Mouse (Mus musculus): ENCODE measurements around the gene Mdk. TPM values are rescaled to one million over a fixed set of nuclear protein-coding genes. Genes with fewer than 3 reads are reported as not detected.

Gene Mdk
- polyA plus RNA-seq, 1 experiment, result 5.9 TPM

DNA sequence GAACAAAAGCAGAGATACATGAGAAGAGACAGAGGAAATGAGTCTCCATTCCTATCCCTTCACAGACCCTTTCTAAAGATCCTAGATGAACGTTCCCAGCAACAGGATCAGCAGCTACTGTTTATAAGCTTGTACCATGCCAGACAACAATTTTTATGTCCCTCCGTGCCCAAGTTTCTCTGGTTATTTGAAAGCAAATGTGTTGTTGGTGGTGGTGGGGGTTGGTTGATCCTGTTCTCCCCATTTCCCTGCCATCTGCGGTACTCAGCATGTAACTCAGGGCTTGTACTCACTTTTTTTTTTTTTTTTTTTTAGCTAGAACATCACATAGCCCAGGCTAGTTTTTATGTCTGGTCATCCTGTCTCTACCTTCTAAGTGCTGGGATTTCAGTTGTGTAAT lies 33.0 kb downstream of the Mdk start:
- peaks cover 33% of the 10 kb centered on the region for H3K36me3 ChIP-seq (ENCODE audit: control insufficient read depth, insufficient read depth, low read length)
- H3K27me3 ChIP-seq (ENCODE audit: control insufficient read depth, insufficient read depth, low read length), result no peaks in the 10 kb centered on the region
- WGBS, result 93% methylated on average over 3 of the region's 3 CpGs
- no peak overlapping the region for H3K27ac ChIP-seq (ENCODE audit: insufficient read depth, low read depth, low read length)
- no peak for TF ChIP-seq CTCF (IDR thresholded peaks at IDR 0.05; ENCODE audit: extremely low read depth, insufficient read length, insufficient replicate concordance, low read depth, low read length)
- no peak for TF ChIP-seq POLR2A (IDR thresholded peaks at IDR 0.05; ENCODE audit: low read depth, low read length)
- H3K4me3 ChIP-seq (ENCODE audit: low read depth, low read length), result no peak overlapping the region
- H3K4me1 ChIP-seq (ENCODE audit: control insufficient read depth, insufficient read depth, insufficient read length, low read length), result peaks cover 4% of the 10 kb centered on the region; the same call in 1 of the 2 replicates

DNA sequence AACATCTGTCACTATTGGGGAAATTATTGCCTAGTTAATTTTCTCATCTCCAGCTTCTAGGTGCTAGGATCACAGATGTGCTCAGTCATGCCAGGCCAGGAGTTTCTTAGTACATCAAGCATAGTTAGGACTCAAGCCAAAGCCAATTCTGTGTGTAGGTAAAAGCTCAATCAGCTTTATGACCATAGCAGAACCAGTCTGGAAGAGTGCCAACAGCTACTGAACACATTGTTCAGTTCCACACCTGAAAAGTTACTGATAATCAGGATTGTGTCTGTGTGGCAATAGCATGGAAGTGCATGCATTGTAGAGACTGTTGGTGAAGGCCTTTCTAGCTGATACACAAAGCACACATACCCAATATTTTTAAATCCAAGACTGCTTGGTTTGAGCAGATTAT lies 34.1 kb downstream of the Mdk start:
- Histone ChIP-seq H3K27me3 (ENCODE audit: control insufficient read depth, insufficient read depth, low read length) (no peaks in the 10 kb centered on the region), H3K36me3 (ENCODE audit: control insufficient read depth, insufficient read depth, low read length) (peaks cover 33% of the 10 kb centered on the region), H3K27ac (ENCODE audit: insufficient read depth, low read depth, low read length) (no peak overlapping the region), H3K4me3 (ENCODE audit: low read depth, low read length) (no peak overlapping the region), H3K4me1 (ENCODE audit: control insufficient read depth, insufficient read depth, insufficient read length, low read length) (peaks cover 4% of the 10 kb centered on the region; the same call in 1 of the 2 replicates)
- TF ChIP-seq CTCF (IDR thresholded peaks at IDR 0.05; ENCODE audit: extremely low read depth, insufficient read length, insufficient replicate concordance, low read depth, low read length) (no peak), POLR2A (IDR thresholded peaks at IDR 0.05; ENCODE audit: low read depth, low read length) (no peak)

DNA sequence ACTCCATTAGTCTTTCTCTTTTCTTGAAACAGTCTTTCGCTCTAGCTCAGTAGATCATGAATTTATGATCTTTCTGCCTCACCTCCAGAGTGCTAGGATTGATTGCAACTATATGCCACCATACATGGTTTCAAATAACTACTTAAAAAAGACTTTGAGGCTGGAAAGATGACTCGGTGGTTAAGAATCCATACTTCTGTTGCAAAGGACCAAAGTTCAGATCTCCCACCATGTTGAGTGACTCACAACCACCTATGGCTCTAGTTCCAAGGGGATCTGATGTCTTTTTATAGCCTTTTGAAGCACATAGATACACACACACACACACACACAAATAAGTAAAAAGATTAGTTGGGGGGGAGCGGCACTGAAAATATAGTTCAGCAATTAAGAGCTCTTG lies 36.7 kb downstream of the Mdk start:
- Histone ChIP-seq H3K4me3 (ENCODE audit: low read depth, low read length) (no peak overlapping the region), H3K27me3 (ENCODE audit: control insufficient read depth, insufficient read depth, low read length) (no peaks in the 10 kb centered on the region), H3K36me3 (ENCODE audit: control insufficient read depth, insufficient read depth, low read length) (peaks cover 25% of the 10 kb centered on the region), H3K27ac (ENCODE audit: insufficient read depth, low read depth, low read length) (no peak overlapping the region), H3K4me1 (ENCODE audit: control insufficient read depth, insufficient read depth, insufficient read length, low read length) (peaks cover 4% of the 10 kb centered on the region; the same call in 1 of the 2 replicates)
- no peak for TF ChIP-seq CTCF (IDR thresholded peaks at IDR 0.05; ENCODE audit: extremely low read depth, insufficient read length, insufficient replicate concordance, low read depth, low read length)
- TF ChIP-seq POLR2A (IDR thresholded peaks at IDR 0.05; ENCODE audit: low read depth, low read length), result no peak
- 96% methylated on average over 3 of the region's 3 CpGs for WGBS

DNA sequence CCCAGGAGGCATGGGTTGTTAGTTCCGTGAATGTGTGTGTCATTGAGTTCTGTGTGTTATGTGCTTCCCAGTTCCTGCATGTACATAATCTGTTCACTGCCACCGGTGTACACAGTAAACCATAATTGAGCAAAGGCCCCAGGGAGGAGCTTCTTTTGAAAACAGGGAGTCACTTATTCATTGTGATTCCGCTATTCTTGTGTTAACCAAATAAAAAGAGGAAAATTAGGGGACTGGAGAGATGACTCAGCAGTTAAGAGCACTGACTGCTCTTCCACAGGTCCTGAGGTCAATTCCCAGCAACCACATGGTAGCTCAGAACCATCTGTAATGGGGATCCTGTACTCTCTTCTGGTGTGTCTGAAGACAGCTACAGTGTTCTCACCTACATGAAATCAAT lies 37.4 kb downstream of the Mdk start:
- peaks cover 4% of the 10 kb centered on the region; the same call in 1 of the 2 replicates for H3K4me1 ChIP-seq (ENCODE audit: control insufficient read depth, insufficient read depth, insufficient read length, low read length)
- 86% methylated on average over 3 of the region's 3 CpGs for WGBS
- H3K27me3 ChIP-seq (ENCODE audit: control insufficient read depth, insufficient read depth, low read length), result no peaks in the 10 kb centered on the region
- no peak overlapping the region for H3K27ac ChIP-seq (ENCODE audit: insufficient read depth, low read depth, low read length)
- H3K36me3 ChIP-seq (ENCODE audit: control insufficient read depth, insufficient read depth, low read length), result peaks cover 24% of the 10 kb centered on the region
- no peak for TF ChIP-seq CTCF (IDR thresholded peaks at IDR 0.05; ENCODE audit: extremely low read depth, insufficient read length, insufficient replicate concordance, low read depth, low read length)
- TF ChIP-seq POLR2A (IDR thresholded peaks at IDR 0.05; ENCODE audit: low read depth, low read length), result no peak
- no peak overlapping the region for H3K4me3 ChIP-seq (ENCODE audit: low read depth, low read length)

DNA sequence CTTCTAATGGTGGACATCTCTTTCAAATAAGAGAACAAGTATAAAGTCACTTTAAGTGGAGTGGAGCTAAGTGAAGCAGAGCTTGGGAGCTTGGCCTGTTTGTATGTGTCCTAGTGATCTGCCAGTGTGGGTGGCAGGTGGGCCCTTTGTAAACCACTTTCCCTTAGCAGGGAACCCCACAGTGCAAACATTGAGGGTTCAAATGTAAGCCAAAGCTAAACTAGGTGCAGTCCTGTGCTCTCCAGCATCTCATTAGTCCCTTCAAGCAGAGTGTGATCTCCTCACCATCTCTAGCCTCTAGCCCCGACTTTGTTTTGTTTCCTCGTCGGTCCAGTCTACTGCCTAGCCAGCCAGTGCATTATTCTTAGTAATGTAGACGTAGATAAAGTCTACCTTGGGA lies 47.5 kb downstream of the Mdk start:
- 75% methylated on average over 4 of the region's 4 CpGs for WGBS
- Histone ChIP-seq H3K36me3 (ENCODE audit: control insufficient read depth, insufficient read depth, low read length) (peaks cover 20% of the 10 kb centered on the region), H3K27me3 (ENCODE audit: control insufficient read depth, insufficient read depth, low read length) (no peaks in the 10 kb centered on the region), H3K4me1 (ENCODE audit: control insufficient read depth, insufficient read depth, insufficient read length, low read length) (no peaks in the 10 kb centered on the region), H3K27ac (ENCODE audit: insufficient read depth, low read depth, low read length) (no peak overlapping the region), H3K4me3 (ENCODE audit: low read depth, low read length) (no peak overlapping the region)
- no peak for TF ChIP-seq POLR2A (IDR thresholded peaks at IDR 0.05; ENCODE audit: low read depth, low read length)
- TF ChIP-seq CTCF (IDR thresholded peaks at IDR 0.05; ENCODE audit: extremely low read depth, insufficient read length, insufficient replicate concordance, low read depth, low read length), result no peak

DNA sequence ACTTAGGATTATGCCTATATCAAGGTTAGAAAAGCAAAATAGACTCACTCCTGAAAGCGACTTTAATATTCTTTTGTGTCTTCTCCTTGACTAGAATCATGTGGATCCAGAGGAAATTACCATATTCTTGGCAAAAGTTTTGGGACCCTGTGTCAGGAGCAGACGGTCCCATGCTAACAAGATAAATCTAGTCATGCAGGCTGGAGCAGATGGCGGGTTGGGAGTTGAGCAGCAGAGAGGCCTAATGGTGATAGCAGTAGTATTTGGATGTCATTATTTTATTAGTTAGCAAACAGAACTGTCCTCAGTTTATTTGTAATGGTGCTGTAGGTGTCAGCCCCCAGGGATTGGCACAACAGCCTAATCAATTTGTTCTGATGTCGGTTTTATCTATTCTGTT lies 48.1 kb downstream of the Mdk start:
- peaks cover 20% of the 10 kb centered on the region for H3K36me3 ChIP-seq (ENCODE audit: control insufficient read depth, insufficient read depth, low read length)
- H3K4me1 ChIP-seq (ENCODE audit: control insufficient read depth, insufficient read depth, insufficient read length, low read length), result no peaks in the 10 kb centered on the region
- no peak for TF ChIP-seq POLR2A (IDR thresholded peaks at IDR 0.05; ENCODE audit: low read depth, low read length)
- H3K27ac ChIP-seq (ENCODE audit: insufficient read depth, low read depth, low read length), result no peak overlapping the region
- no peak overlapping the region for H3K4me3 ChIP-seq (ENCODE audit: low read depth, low read length)
- H3K27me3 ChIP-seq (ENCODE audit: control insufficient read depth, insufficient read depth, low read length), result no peaks in the 10 kb centered on the region
- 80% methylated on average over 4 of the region's 4 CpGs for WGBS

Other genes with a start within 250 kb of the Mdk start
- 10.0 and 26.0 TPM in 2 replicates for gene Atg13, start 221.7 kb downstream of the Mdk start, polyA plus RNA-seq (2012; rRNA removed)
- 1.5 and 1.9 TPM in 2 replicates for gene Harbi1, start 221.4 kb downstream of the Mdk start, polyA plus RNA-seq (2012; rRNA removed)
- gene Ambra1, start 202.2 kb downstream of the Mdk start, polyA plus RNA-seq (2012; rRNA removed), result 9.9 and 20.7 TPM in 2 replicates
- gene Chrm4, start 5.0 kb downstream of the Mdk start, polyA plus RNA-seq (2012; rRNA removed), result 2.2 and 2.9 TPM in 2 replicates
- gene Gm9821, start 13.4 kb upstream of the Mdk start, polyA plus RNA-seq (2012; rRNA removed), result not detected in 2 replicates
- 165 and 295 TPM in 2 replicates for gene Dgkz, start 43.6 kb upstream of the Mdk start, polyA plus RNA-seq (2012; rRNA removed)
- gene Creb3l1, start 92.2 kb upstream of the Mdk start, polyA plus RNA-seq (2012; rRNA removed), result 22.5 and 25.4 TPM in 2 replicates
- gene Phf21a, start 160.8 kb upstream of the Mdk start, polyA plus RNA-seq (2012; rRNA removed), result 15.6 and 28.4 TPM in 2 replicates

Data from small intestine, adult 2 months (tissue).